Mouse (Mus musculus) spleen, adult 12 weeks (tissue): ENCODE data around the gene Prom1.

ENCODE experiments used
- DNase-seq: peaks from one replicate; pipeline ENCODE4 v3.0.0; 2022; ENCODE audit warnings: low spot score

The Prom1 gene

GRCm38 (mm10) chr5:44080276-44081054 is 21.4 kb downstream of the Prom1 start:
- DNase-seq, result no peak

GRCm38 (mm10) chr5:44075432-44075831 is 26.4 kb downstream of the Prom1 start:
- DNase-seq, result no peak

GRCm38 (mm10) chr5:44073634-44074033 is 28.2 kb downstream of the Prom1 start:
- DNase-seq, result no peak

GRCm38 (mm10) chr5:44070529-44071133 is 31.2 kb downstream of the Prom1 start:
- DNase-seq, result no peak

- DNase-seq, result no peak
Measured at GRCm38 (mm10) chr5:44058258-44058657, 43.6 kb downstream of the Prom1 start.

- no peak for DNase-seq
Measured at GRCm38 (mm10) chr5:44050213-44050612, 51.6 kb downstream of the Prom1 start.

- no peak for DNase-seq
Measured at GRCm38 (mm10) chr5:44049395-44049976, 52.3 kb downstream of the Prom1 start.

GRCm38 (mm10) chr5:44048568-44049363 is 53.1 kb downstream of the Prom1 start:
- DNase-seq, result no peak

- no peak for DNase-seq
Measured at GRCm38 (mm10) chr5:44041725-44042124, 60.1 kb downstream of the Prom1 start.

GRCm38 (mm10) chr5:44041056-44041455 is 60.8 kb downstream of the Prom1 start:
- DNase-seq, result no peak

GRCm38 (mm10) chr5:43998295-43998989 is 103.4 kb downstream of the Prom1 start:
- DNase-seq, result no peak

- DNase-seq, result no peak
Measured at GRCm38 (mm10) chr5:43997626-43998025, 104.2 kb downstream of the Prom1 start.

- no peak for DNase-seq
Measured at GRCm38 (mm10) chr5:43996162-43996561, 105.7 kb downstream of the Prom1 start.

- no peak for DNase-seq
Measured at GRCm38 (mm10) chr5:43994981-43995380, 106.9 kb downstream of the Prom1 start.

GRCm38 (mm10) chr5:43990316-43990715 is 111.5 kb downstream of the Prom1 start:
- peak; percentile 35 for DNase-seq

- no peak for DNase-seq
Measured at GRCm38 (mm10) chr5:43989017-43989416, 112.8 kb downstream of the Prom1 start.

GRCm38 (mm10) chr5:43986212-43986611 is 115.6 kb downstream of the Prom1 start:
- DNase-seq, result no peak

- no peak for DNase-seq
Measured at GRCm38 (mm10) chr5:43982896-43983295, 118.9 kb downstream of the Prom1 start.

GRCm38 (mm10) chr5:43981620-43982019 is 120.2 kb downstream of the Prom1 start, which contains the start of gene Fgfbp1:
TSS of gene Fgfbp1 (minus strand) at chr5:43981779.
- no peak for DNase-seq

- DNase-seq, result no peak
Measured at GRCm38 (mm10) chr5:43980397-43980796, 121.4 kb downstream of the Prom1 start.

- no peak for DNase-seq
Measured at GRCm38 (mm10) chr5:43976821-43977561, 124.8 kb downstream of the Prom1 start.
